Mouse (Mus musculus) limb, embryonic 13.5 days (tissue): ENCODE data around the gene Rab6b. TPM values are rescaled to one million over a fixed set of nuclear protein-coding genes. Genes with fewer than 3 reads are reported as not detected.

Source experiments
- ATAC-seq: fragments of 200-750 bp; cut with Nextera tagmentation; 2 replicates; pipeline ENCODE4 v1.8.0; 2017; ENCODE audit warnings: low read depth, moderate number of reproducible peaks, moderate TSS enrichment; ENCODE audit not compliant: low FRiP score
- H3K27ac ChIP-seq: fragments of 300-500 bp; sonication (generic); 2 replicates; pipeline ENCODE4 v1.5.1; 2015; ENCODE audit warnings: inconsistent platforms, mild to moderate bottlenecking, moderate library complexity
- H3K27me3 ChIP-seq: fragments of 300-500 bp; sonication (generic); 2 replicates; pipeline ENCODE4 v1.6.1; 2015; ENCODE audit warnings: mild to moderate bottlenecking, inconsistent platforms
- H3K36me3 ChIP-seq: fragments of 300-500 bp; sonication (generic); 2 replicates; pipeline ENCODE4 v1.6.1; 2015; ENCODE audit warnings: inconsistent platforms, mild to moderate bottlenecking, moderate library complexity
- H3K4me1 ChIP-seq: fragments of 300-500 bp; sonication (generic); 2 replicates; pipeline ENCODE4 v1.6.1; 2015; ENCODE audit warnings: inconsistent platforms
- H3K4me2 ChIP-seq: fragments of 300-500 bp; sonication (generic); replicated peaks from 2 replicates; pipeline ENCODE4 v1.6.1; 2015; ENCODE audit warnings: inconsistent platforms, mild to moderate bottlenecking, moderate library complexity
- H3K4me3 ChIP-seq: fragments of 300-500 bp; sonication (generic); 2 replicates; pipeline ENCODE4 v1.5.1; 2015; ENCODE audit warnings: moderate library complexity, mild to moderate bottlenecking, inconsistent platforms
- H3K9ac ChIP-seq: fragments of 300-500 bp; sonication (generic); 2 replicates; pipeline ENCODE4 v1.6.1; 2015; ENCODE audit warnings: mild to moderate bottlenecking, inconsistent platforms
- H3K9me3 ChIP-seq: fragments of 300-500 bp; sonication (generic); 2 replicates; pipeline ENCODE4 v1.6.1; 2016; ENCODE audit warnings: inconsistent platforms
- WGBS: fragments of 180-500 bp; shearing (Covaris S2); methylation state at CpG from one replicate; pipeline ENCODE4 v1.1.7; 2015; 5-methylcytosine and 5-hydroxymethylcytosine counted together
- polyA plus RNA-seq: library from polyadenylated mRNA; unstranded; fragments of >200 nt; fragmentation: Nextera tagmentation; extraction: Ambion mirVana; gene quantifications from 2 replicates; pipeline ENCODE4 v1.2.1, GENCODE M21; 2015

Rab6b gene
- polyA plus RNA-seq, result 5.6 and 6.1 TPM in 2 replicates

- H3K27ac ChIP-seq, result no peak within 1 kb of the TSS
- no peaks in the 10 kb centered on the region for H3K9me3 ChIP-seq
- peaks cover 58% of the 10 kb centered on the region for H3K27me3 ChIP-seq
Measured at GRCm38 (mm10) chr9:103111621-103112470, at the start of gene Rab6b. Gene Rab6b (plus strand): TSS chr9:103111787.

GRCm38 (mm10) chr9:103063591-103063990 is 48.0 kb upstream of the Rab6b start:
- ATAC-seq, result no peak
- H3K4me1 ChIP-seq, result peaks cover 19% of the 10 kb centered on the region; the same call in 1 of the 2 replicates
- no peak overlapping the region for H3K4me2 ChIP-seq
- WGBS, result 91% methylated on average over 6 of the region's 6 CpGs
- H3K27me3 ChIP-seq, result no peaks in the 10 kb centered on the region
- no peaks in the 10 kb centered on the region for H3K9me3 ChIP-seq
- H3K4me3 ChIP-seq, result no peak overlapping the region
- H3K27ac ChIP-seq, result no peak overlapping the region
- no peak overlapping the region for H3K9ac ChIP-seq
- no peaks in the 10 kb centered on the region for H3K36me3 ChIP-seq

More at GRCm38 (mm10) chr9:103111621-103112470, at the start of gene Rab6b:
- under 1% methylated on average over 55 of the region's 81 CpGs for WGBS
- Histone ChIP-seq H3K36me3 (no peaks in the 10 kb centered on the region), H3K4me3 (peak within 1 kb of the TSS; percentile 70), H3K9ac (peak within 1 kb of the TSS; percentile 74), H3K4me1 (peaks cover 28% of the 10 kb centered on the region), H3K4me2 (peak within 1 kb of the TSS; percentile 94)
- peak; percentile 74 for ATAC-seq

GRCm38 (mm10) chr9:103066845-103067244 is 44.7 kb upstream of the Rab6b start:
- H3K27me3 ChIP-seq, result no peaks in the 10 kb centered on the region
- H3K9me3 ChIP-seq, result no peaks in the 10 kb centered on the region
- H3K27ac ChIP-seq, result no peak overlapping the region
- H3K4me3 ChIP-seq, result no peak overlapping the region
- 54% methylated on average over 8 of the region's 8 CpGs for WGBS
- H3K9ac ChIP-seq, result no peak overlapping the region
- peaks cover 12% of the 10 kb centered on the region; the same call in 1 of the 2 replicates for H3K4me1 ChIP-seq
- no peak overlapping the region for H3K4me2 ChIP-seq
- H3K36me3 ChIP-seq, result no peaks in the 10 kb centered on the region
- ATAC-seq, result no peak; the same call in 1 of the 2 replicates

- Histone ChIP-seq H3K9me3 (no peaks in the 10 kb centered on the region), H3K36me3 (no peaks in the 10 kb centered on the region), H3K9ac (no peak overlapping the region), H3K4me2 (no peak overlapping the region), H3K27ac (no peak overlapping the region), H3K4me1 (peaks cover 11% of the 10 kb centered on the region; the same call in 1 of the 2 replicates), H3K27me3 (no peaks in the 10 kb centered on the region), H3K4me3 (no peak overlapping the region)
- ATAC-seq, result no peak
- 92% methylated on average over 11 of the region's 11 CpGs for WGBS
Measured at GRCm38 (mm10) chr9:103067651-103068050, 43.9 kb upstream of the Rab6b start.

- 93% methylated on average over 8 of the region's 8 CpGs for WGBS
- H3K9me3 ChIP-seq, result no peaks in the 10 kb centered on the region
- no peak for ATAC-seq
Measured at GRCm38 (mm10) chr9:103068769-103069168, 42.8 kb upstream of the Rab6b start.

GRCm38 (mm10) chr9:103071541-103072203 is 39.9 kb upstream of the Rab6b start:
- H3K4me1 ChIP-seq, result peaks cover 7% of the 10 kb centered on the region; the same call in 1 of the 2 replicates
- no peaks in the 10 kb centered on the region for H3K36me3 ChIP-seq
- H3K9ac ChIP-seq, result no peak overlapping the region
- peak; percentile 44; the same call in 1 of the 2 replicates for ATAC-seq
- H3K4me3 ChIP-seq, result no peak overlapping the region
- 63% methylated on average over 7 of the region's 7 CpGs for WGBS
- no peak overlapping the region for H3K4me2 ChIP-seq
- H3K9me3 ChIP-seq, result no peaks in the 10 kb centered on the region
- no peak overlapping the region for H3K27ac ChIP-seq
- H3K27me3 ChIP-seq, result no peaks in the 10 kb centered on the region

More at GRCm38 (mm10) chr9:103068769-103069168, 42.8 kb upstream of the Rab6b start:
- Histone ChIP-seq H3K27ac (no peak overlapping the region), H3K9ac (no peak overlapping the region), H3K27me3 (no peaks in the 10 kb centered on the region), H3K4me2 (no peak overlapping the region), H3K4me1 (peaks cover 11% of the 10 kb centered on the region; the same call in 1 of the 2 replicates), H3K36me3 (no peaks in the 10 kb centered on the region), H3K4me3 (no peak overlapping the region)

GRCm38 (mm10) chr9:103072204-103072599 is 39.4 kb upstream of the Rab6b start:
- Histone ChIP-seq H3K4me2 (no peak overlapping the region), H3K9ac (no peak overlapping the region), H3K36me3 (no peaks in the 10 kb centered on the region), H3K27ac (no peak overlapping the region), H3K4me3 (no peak overlapping the region), H3K27me3 (no peaks in the 10 kb centered on the region), H3K4me1 (0 out of 2 replicates have a peak, but pooled peaks cover 2% of the 10 kb centered on the region), H3K9me3 (no peaks in the 10 kb centered on the region)
- WGBS, result 88% methylated on average over 6 of the region's 6 CpGs
- ATAC-seq, result no peak

- Histone ChIP-seq H3K36me3 (no peaks in the 10 kb centered on the region), H3K27me3 (no peaks in the 10 kb centered on the region), H3K9me3 (no peaks in the 10 kb centered on the region), H3K4me1 (no peaks in the 10 kb centered on the region), H3K4me2 (no peak overlapping the region), H3K27ac (no peak overlapping the region), H3K9ac (no peak overlapping the region), H3K4me3 (no peak overlapping the region)
- ATAC-seq, result no peak
- 85% methylated on average over 11 of the region's 11 CpGs for WGBS
Measured at GRCm38 (mm10) chr9:103072926-103073515, 38.6 kb upstream of the Rab6b start.

- Histone ChIP-seq H3K4me3 (no peak overlapping the region), H3K9me3 (no peaks in the 10 kb centered on the region), H3K36me3 (no peaks in the 10 kb centered on the region), H3K9ac (no peak overlapping the region), H3K4me1 (no peaks in the 10 kb centered on the region), H3K27me3 (no peaks in the 10 kb centered on the region), H3K4me2 (no peak overlapping the region), H3K27ac (no peak overlapping the region)
- no peak for ATAC-seq
- 81% methylated on average over 21 of the region's 21 CpGs for WGBS
Measured at GRCm38 (mm10) chr9:103076836-103077531, 34.6 kb upstream of the Rab6b start.

GRCm38 (mm10) chr9:103078194-103078691 is 33.3 kb upstream of the Rab6b start:
- Histone ChIP-seq H3K36me3 (no peaks in the 10 kb centered on the region), H3K4me3 (no peak overlapping the region), H3K9ac (no peak overlapping the region), H3K4me1 (no peaks in the 10 kb centered on the region), H3K27me3 (no peaks in the 10 kb centered on the region), H3K9me3 (no peaks in the 10 kb centered on the region), H3K27ac (no peak overlapping the region), H3K4me2 (no peak overlapping the region)
- ATAC-seq, result no peak
- WGBS, result 93% methylated on average over 6 of the region's 6 CpGs

GRCm38 (mm10) chr9:103080211-103080610 is 31.4 kb upstream of the Rab6b start:
- no peak overlapping the region for H3K27ac ChIP-seq
- H3K9me3 ChIP-seq, result no peaks in the 10 kb centered on the region
- no peak overlapping the region for H3K4me3 ChIP-seq
- ATAC-seq, result no peak
- no peaks in the 10 kb centered on the region for H3K36me3 ChIP-seq
- 90% methylated on average over 3 of the region's 3 CpGs for WGBS
- no peaks in the 10 kb centered on the region for H3K4me1 ChIP-seq
- no peaks in the 10 kb centered on the region for H3K27me3 ChIP-seq
- no peak overlapping the region for H3K9ac ChIP-seq
- no peak overlapping the region for H3K4me2 ChIP-seq
